Mouse (Mus musculus) forelimb bud, embryonic 11.5 days (tissue): ENCODE measurements around the gene Galntl5.
A peak's percentile ranks its signal among the peaks of the same experiment; 100 is the strongest.
"Not testable (repeated sequence)": the region's sequence is repeated elsewhere in the genome, so short reads cannot be mapped to it uniquely, and the experiment has no call there.

Source experiments
- DNase-seq: peaks from one replicate; pipeline ENCODE4 v3.0.0-alpha.2; 2012; ENCODE audit warnings: low read depth, low spot score

Galntl5 gene

GRCm38 (mm10) chr5:25190521-25190920 is 9.3 kb downstream of the Galntl5 start:
- DNase-seq = no peak

GRCm38 (mm10) chr5:25211872-25212271 is 30.6 kb downstream of the Galntl5 start:
- no peak for DNase-seq

- DNase-seq = not testable (repeated sequence)
Observed at GRCm38 (mm10) chr5:25213216-25213615, 32.0 kb downstream of the Galntl5 start.

GRCm38 (mm10) chr5:25215006-25215405 is 33.7 kb downstream of the Galntl5 start:
- DNase-seq = no peak

GRCm38 (mm10) chr5:25221604-25222003 is 40.3 kb downstream of the Galntl5 start, which contains the start of gene Galnt11:
Gene Galnt11, plus strand, starts transcription at chr5:25221904.
- no peak for DNase-seq

GRCm38 (mm10) chr5:25222752-25223702 is 41.8 kb downstream of the Galntl5 start, which contains the start of gene E130116L18Rik:
Gene E130116L18Rik, minus strand, starts transcription at chr5:25223153.
- peak; percentile 91 for DNase-seq

GRCm38 (mm10) chr5:25224377-25224776 is 43.1 kb downstream of the Galntl5 start:
- DNase-seq = not testable (repeated sequence)

- no peak for DNase-seq
Observed at GRCm38 (mm10) chr5:25243101-25243500, 61.8 kb downstream of the Galntl5 start.

GRCm38 (mm10) chr5:25245806-25246472 is 64.7 kb downstream of the Galntl5 start:
- DNase-seq = no peak

- DNase-seq = no peak
Observed at GRCm38 (mm10) chr5:25246473-25246865, 65.2 kb downstream of the Galntl5 start.

- no peak for DNase-seq
Observed at GRCm38 (mm10) chr5:25247036-25247435, 65.8 kb downstream of the Galntl5 start.

- no peak for DNase-seq
Observed at GRCm38 (mm10) chr5:25252423-25252822, 71.2 kb downstream of the Galntl5 start.

GRCm38 (mm10) chr5:25252825-25253544 is 71.7 kb downstream of the Galntl5 start:
- DNase-seq = no peak

- DNase-seq = no peak
Observed at GRCm38 (mm10) chr5:25254491-25254890, 73.2 kb downstream of the Galntl5 start.

- DNase-seq = no peak
Observed at GRCm38 (mm10) chr5:25256686-25257085, 75.4 kb downstream of the Galntl5 start.

- DNase-seq = no peak
Observed at GRCm38 (mm10) chr5:25261452-25261851, 80.2 kb downstream of the Galntl5 start.

GRCm38 (mm10) chr5:25262266-25262665 is 81.0 kb downstream of the Galntl5 start:
- DNase-seq = no peak

GRCm38 (mm10) chr5:25268258-25268888 is 87.1 kb downstream of the Galntl5 start:
- DNase-seq = no peak
